Mouse (Mus musculus): ENCODE data around the gene Prpf38b. TPM values are rescaled to one million over a fixed set of nuclear protein-coding genes. Genes with fewer than 3 reads are reported as not detected.

Gene Prpf38b
- total RNA-seq (2014; fragmentation: Nextera tagmentation) (113 and 174 TPM in 2 replicates), total RNA-seq (2017) (211 and 237 TPM in 2 replicates)

GRCm38 (mm10) chr3:108911548-108912413, at the start of gene Prpf38b:
Gene Prpf38b (minus strand): TSS chr3:108911727.
- ATAC-seq (replicated peaks; ENCODE audit: poor library complexity, severe bottlenecking): peak; percentile 91

- peak; percentile 51 for ATAC-seq (replicated peaks; ENCODE audit: poor library complexity, severe bottlenecking)
Observed at GRCm38 (mm10) chr3:108961226-108961625, 49.7 kb upstream of the Prpf38b start.

GRCm38 (mm10) chr3:108959680-108960295, 48.3 kb upstream of the Prpf38b start:
- ATAC-seq (replicated peaks; ENCODE audit: poor library complexity, severe bottlenecking): no peak

GRCm38 (mm10) chr3:108957976-108958375, 46.4 kb upstream of the Prpf38b start:
- peak; percentile 28 for ATAC-seq (replicated peaks; ENCODE audit: poor library complexity, severe bottlenecking)

- ATAC-seq (replicated peaks; ENCODE audit: poor library complexity, severe bottlenecking): no peak
Observed at GRCm38 (mm10) chr3:108940996-108941395, 29.5 kb upstream of the Prpf38b start.

GRCm38 (mm10) chr3:108940001-108940633, 28.6 kb upstream of the Prpf38b start, which contains the start of gene Gm9857:
Gene Gm9857 (minus strand): TSS chr3:108940445.
- ATAC-seq (replicated peaks; ENCODE audit: poor library complexity, severe bottlenecking): no peak

GRCm38 (mm10) chr3:108939573-108939972, 28.0 kb upstream of the Prpf38b start, which contains the start of gene Henmt1:
Gene Henmt1 (plus strand): TSS chr3:108939873.
- ATAC-seq (replicated peaks; ENCODE audit: poor library complexity, severe bottlenecking): no peak

GRCm38 (mm10) chr3:108938691-108939090, 27.2 kb upstream of the Prpf38b start:
- no peak for ATAC-seq (replicated peaks; ENCODE audit: poor library complexity, severe bottlenecking)

GRCm38 (mm10) chr3:108933557-108933956, 22.0 kb upstream of the Prpf38b start:
- ATAC-seq (replicated peaks; ENCODE audit: poor library complexity, severe bottlenecking): no peak

- no peak for ATAC-seq (replicated peaks; ENCODE audit: poor library complexity, severe bottlenecking)
Observed at GRCm38 (mm10) chr3:108926308-108926707, 14.8 kb upstream of the Prpf38b start.

- no peak for ATAC-seq (replicated peaks; ENCODE audit: poor library complexity, severe bottlenecking)
Observed at GRCm38 (mm10) chr3:108925677-108926076, 14.2 kb upstream of the Prpf38b start.

GRCm38 (mm10) chr3:108921822-108922221, 10.3 kb upstream of the Prpf38b start:
- ATAC-seq (replicated peaks; ENCODE audit: poor library complexity, severe bottlenecking): no peak

GRCm38 (mm10) chr3:108920442-108921070, 9.0 kb upstream of the Prpf38b start:
- no peak for ATAC-seq (replicated peaks; ENCODE audit: poor library complexity, severe bottlenecking)

- no peak for ATAC-seq (replicated peaks; ENCODE audit: poor library complexity, severe bottlenecking)
Observed at GRCm38 (mm10) chr3:108918852-108919251, 7.3 kb upstream of the Prpf38b start.

GRCm38 (mm10) chr3:108917986-108918385, 6.5 kb upstream of the Prpf38b start:
- no peak for ATAC-seq (replicated peaks; ENCODE audit: poor library complexity, severe bottlenecking)

GRCm38 (mm10) chr3:108916857-108917256, 5.3 kb upstream of the Prpf38b start:
- no peak for ATAC-seq (replicated peaks; ENCODE audit: poor library complexity, severe bottlenecking)

- ATAC-seq (replicated peaks; ENCODE audit: poor library complexity, severe bottlenecking): no peak
Observed at GRCm38 (mm10) chr3:108915999-108916398, 4.5 kb upstream of the Prpf38b start.

GRCm38 (mm10) chr3:108911081-108911547, 413 bp downstream of the Prpf38b start:
- ATAC-seq (replicated peaks; ENCODE audit: poor library complexity, severe bottlenecking): peak; percentile 66

- no peak for ATAC-seq (replicated peaks; ENCODE audit: poor library complexity, severe bottlenecking)
Observed at GRCm38 (mm10) chr3:108910303-108911080, 1.0 kb downstream of the Prpf38b start.

Measured in granulocyte monocyte progenitor cell, adult 5-6 weeks (primary cell).